Mouse (Mus musculus) kidney, adult 2 months (tissue): Measurements from ENCODE around the gene Pgm5. TPM values are rescaled to one million over a fixed set of nuclear protein-coding genes. Genes with fewer than 3 reads are reported as not detected.

Source experiments
- DNase-seq: peaks from one replicate; pipeline ENCODE4 v3.0.0; 2021
- H3K27ac ChIP-seq: fragments of 200-500 bp; 2 replicates; pipeline ENCODE4 v1.5.1; 2012; ENCODE audit warnings: low read depth, low read length, control low read depth, inconsistent platforms; ENCODE audit not compliant: insufficient read depth
- H3K27me3 ChIP-seq: fragments of 200-500 bp; replicated peaks from 2 replicates; pipeline ENCODE4 v1.6.1; 2012; ENCODE audit warnings: mild to moderate bottlenecking, moderate library complexity, low read length, inconsistent platforms; ENCODE audit not compliant: control insufficient read depth, insufficient read depth
- H3K36me3 ChIP-seq: fragments of 200-500 bp; 2 replicates; pipeline ENCODE4 v1.6.1; 2012; ENCODE audit warnings: mild to moderate bottlenecking, moderate library complexity, low read length, inconsistent platforms; ENCODE audit not compliant: control insufficient read depth, insufficient read depth
- H3K4me1 ChIP-seq: fragments of 200-500 bp; 2 replicates; pipeline ENCODE4 v1.6.1; 2011; ENCODE audit warnings: low read length; ENCODE audit not compliant: control insufficient read depth, insufficient read depth
- H3K4me3 ChIP-seq: fragments of 200-500 bp; 2 replicates; pipeline ENCODE4 v1.5.1; 2011; ENCODE audit warnings: mild to moderate bottlenecking, low read depth, low read length, control low read depth; ENCODE audit not compliant: insufficient read depth
- CTCF ChIP-seq: fragments of 200-500 bp; conservative IDR thresholded peaks from 2 replicates; pipeline ENCODE4 v1.5.1; 2011; ENCODE audit warnings: low read depth, mild to moderate bottlenecking, control low read depth, low read length, moderate library complexity, mixed read lengths; ENCODE audit not compliant: insufficient read depth, insufficient read length
- POLR2A ChIP-seq: fragments of 200-500 bp; IDR thresholded peaks from one replicate; pipeline ENCODE4 v1.6.1; 2011; ENCODE audit warnings: low read depth, low read length, control low read depth
- WGBS: fragments of 180-500 bp; shearing (Covaris S2); methylation state at CpG from one replicate; pipeline ENCODE4 v1.1.7; 2018; 5-methylcytosine and 5-hydroxymethylcytosine counted together
- polyA plus RNA-seq: library from polyadenylated mRNA; depleted of rRNA; stranded (reverse); fragments of >200 nt; gene quantifications from 2 replicates; pipeline ENCODE4 v1.2.3, GENCODE M21; 2012

The Pgm5 gene
- polyA plus RNA-seq, 1 experiment: 10.7 TPM

DNA sequence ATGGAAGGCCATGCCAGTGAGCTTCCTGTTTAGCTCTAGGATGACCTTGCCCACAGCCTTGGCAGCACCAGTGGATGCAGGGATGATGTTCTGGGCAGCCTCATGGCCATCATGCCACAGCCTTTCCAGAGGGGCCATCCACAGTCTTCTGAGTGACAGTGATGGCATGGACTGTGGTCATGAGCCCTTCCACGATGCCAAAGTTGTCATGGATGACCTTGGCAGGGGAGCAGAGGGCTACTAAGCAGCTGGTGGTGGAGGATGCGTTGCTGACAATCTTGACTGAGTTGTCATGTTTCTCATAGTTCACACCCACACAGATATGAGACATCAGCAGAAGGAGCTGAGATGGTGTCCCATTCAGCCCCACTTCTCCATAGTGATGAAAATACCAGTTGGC, 169.0 kb downstream of the Pgm5 start:
- no peak for TF ChIP-seq POLR2A
- TF ChIP-seq CTCF: no peak
- Histone ChIP-seq H3K27me3 (no peaks in the 10 kb centered on the region), H3K4me1 (peaks cover 4% of the 10 kb centered on the region; the same call in 1 of the 2 replicates), H3K27ac (no peak overlapping the region), H3K36me3 (no peaks in the 10 kb centered on the region), H3K4me3 (no peak overlapping the region)
- WGBS: 97% methylated on average over 2 of the region's 2 CpGs
- DNase-seq: no peak

DNA sequence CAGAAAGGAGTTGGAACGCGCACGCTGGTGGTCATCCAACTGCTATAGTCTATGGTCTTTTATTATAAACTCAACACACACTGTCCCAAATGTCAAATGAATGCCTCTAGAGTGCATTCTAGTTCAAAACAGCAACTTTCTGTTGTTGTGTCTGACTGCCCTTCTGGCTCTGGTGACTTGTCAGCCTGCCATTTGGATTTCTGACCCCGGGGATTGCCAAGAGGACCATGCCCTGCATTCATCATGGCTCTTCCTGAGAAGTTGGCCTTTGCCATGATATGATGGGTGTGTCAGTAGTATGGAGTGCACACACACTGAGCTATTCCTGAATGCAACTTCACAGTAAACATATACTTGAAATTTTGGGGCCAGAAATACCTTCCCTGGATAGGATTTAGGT, 172.1 kb downstream of the Pgm5 start:
- Histone ChIP-seq H3K4me1 (peaks cover 4% of the 10 kb centered on the region; the same call in 1 of the 2 replicates), H3K36me3 (no peaks in the 10 kb centered on the region), H3K27me3 (no peaks in the 10 kb centered on the region), H3K4me3 (no peak overlapping the region), H3K27ac (no peak overlapping the region)
- 82% methylated on average over 4 of the region's 4 CpGs for WGBS
- peak; percentile 79 for DNase-seq
- TF ChIP-seq POLR2A (no peak), CTCF (no peak)

DNA sequence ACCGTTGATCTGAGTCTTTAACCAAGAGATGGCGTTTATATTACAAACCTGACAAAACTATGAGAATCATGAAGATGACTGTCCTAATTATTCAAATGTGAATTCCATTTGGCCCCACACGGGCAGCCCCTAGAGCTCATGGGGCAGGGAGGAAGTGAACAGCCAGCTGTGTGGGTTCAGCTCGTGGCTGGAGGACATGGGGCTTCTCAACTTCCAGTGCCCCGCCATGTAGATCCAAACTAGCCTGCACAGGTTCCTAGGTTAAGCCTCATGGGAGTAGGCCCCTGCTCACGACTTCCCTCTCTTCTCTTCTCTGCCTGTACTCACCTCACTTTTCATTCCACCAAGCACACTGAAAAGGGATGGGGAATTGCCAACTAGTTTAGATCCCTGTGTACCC, 173.3 kb downstream of the Pgm5 start:
- DNase-seq: no peak
- TF ChIP-seq CTCF (no peak), POLR2A (no peak)
- 83% methylated on average over 6 of the region's 6 CpGs for WGBS
- Histone ChIP-seq H3K27ac (no peak overlapping the region), H3K4me1 (peaks cover 9% of the 10 kb centered on the region; the same call in 1 of the 2 replicates), H3K36me3 (no peaks in the 10 kb centered on the region), H3K4me3 (no peak overlapping the region), H3K27me3 (no peaks in the 10 kb centered on the region)

DNA sequence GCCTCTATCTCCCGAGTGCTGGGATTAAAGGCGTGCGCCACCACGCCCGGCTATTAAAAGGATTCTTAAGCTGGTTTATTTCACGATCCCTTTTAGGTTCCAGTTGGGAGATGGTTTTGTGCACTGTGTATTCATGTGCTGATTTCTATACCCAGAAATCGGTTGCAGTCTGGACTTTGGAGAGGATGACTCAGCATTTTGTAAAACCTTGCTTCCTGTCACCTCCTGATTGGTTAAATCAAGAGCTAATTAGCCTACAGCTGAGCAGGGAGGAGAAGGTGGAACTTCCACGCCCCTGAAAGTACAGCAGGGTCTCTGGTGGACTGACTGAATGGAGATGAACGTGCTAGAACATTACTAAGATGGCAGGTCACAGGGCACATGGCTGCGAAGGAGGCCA, 175.2 kb downstream of the Pgm5 start:
- Histone ChIP-seq H3K27ac (no peak overlapping the region), H3K4me3 (no peak overlapping the region), H3K4me1 (peaks cover 9% of the 10 kb centered on the region; the same call in 1 of the 2 replicates), H3K36me3 (no peaks in the 10 kb centered on the region), H3K27me3 (no peaks in the 10 kb centered on the region)
- TF ChIP-seq POLR2A: no peak
- no peak for TF ChIP-seq CTCF
- DNase-seq: no peak
- 88% methylated on average over 10 of the region's 10 CpGs for WGBS

DNA sequence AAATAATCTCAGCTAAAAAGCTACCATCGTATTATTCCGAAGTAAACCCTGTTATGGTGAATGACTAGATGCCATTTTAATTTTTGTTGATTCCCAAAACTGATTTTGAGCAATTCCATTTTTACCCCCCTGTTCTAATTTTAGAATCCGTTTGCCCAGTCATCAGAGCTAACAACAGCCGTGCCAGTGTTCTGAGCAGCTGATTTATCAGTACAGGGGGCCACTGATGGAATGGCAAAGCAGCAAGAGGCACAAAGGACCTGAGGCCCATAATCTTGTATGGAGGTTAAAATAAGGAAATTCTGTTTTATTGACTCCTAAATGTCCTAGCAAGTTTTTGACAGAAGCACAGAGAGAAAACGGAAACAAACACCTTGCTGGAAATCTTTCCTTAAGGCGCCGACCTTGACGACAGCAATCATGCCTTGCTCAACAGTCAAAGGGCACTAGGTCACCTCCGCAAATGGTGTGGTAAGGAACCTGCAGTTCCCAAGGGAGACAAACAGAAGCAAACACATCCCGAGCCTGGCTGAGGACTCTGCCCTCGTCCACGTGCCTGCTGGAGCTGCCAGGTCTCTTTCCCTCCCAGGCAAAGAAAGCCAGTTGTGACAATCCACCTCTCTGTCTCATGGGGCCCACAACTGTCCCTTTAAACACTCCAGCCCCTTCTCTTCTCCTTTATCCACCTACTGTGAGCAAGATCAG, 178.5 kb downstream of the Pgm5 start:
- H3K4me3 ChIP-seq: no peak overlapping the region
- H3K27me3 ChIP-seq: no peaks in the 10 kb centered on the region
- DNase-seq: peak; percentile 92
- TF ChIP-seq POLR2A: no peak
- no peak for TF ChIP-seq CTCF
- H3K27ac ChIP-seq: 0 out of 2 replicates have a peak overlapping the region, but pooled peaks have one; percentile 24
- no peaks in the 10 kb centered on the region; the same call in 1 of the 2 replicates for H3K36me3 ChIP-seq
- peaks cover 5% of the 10 kb centered on the region; the same call in 1 of the 2 replicates for H3K4me1 ChIP-seq
- 48% methylated on average over 12 of the region's 12 CpGs for WGBS

DNA sequence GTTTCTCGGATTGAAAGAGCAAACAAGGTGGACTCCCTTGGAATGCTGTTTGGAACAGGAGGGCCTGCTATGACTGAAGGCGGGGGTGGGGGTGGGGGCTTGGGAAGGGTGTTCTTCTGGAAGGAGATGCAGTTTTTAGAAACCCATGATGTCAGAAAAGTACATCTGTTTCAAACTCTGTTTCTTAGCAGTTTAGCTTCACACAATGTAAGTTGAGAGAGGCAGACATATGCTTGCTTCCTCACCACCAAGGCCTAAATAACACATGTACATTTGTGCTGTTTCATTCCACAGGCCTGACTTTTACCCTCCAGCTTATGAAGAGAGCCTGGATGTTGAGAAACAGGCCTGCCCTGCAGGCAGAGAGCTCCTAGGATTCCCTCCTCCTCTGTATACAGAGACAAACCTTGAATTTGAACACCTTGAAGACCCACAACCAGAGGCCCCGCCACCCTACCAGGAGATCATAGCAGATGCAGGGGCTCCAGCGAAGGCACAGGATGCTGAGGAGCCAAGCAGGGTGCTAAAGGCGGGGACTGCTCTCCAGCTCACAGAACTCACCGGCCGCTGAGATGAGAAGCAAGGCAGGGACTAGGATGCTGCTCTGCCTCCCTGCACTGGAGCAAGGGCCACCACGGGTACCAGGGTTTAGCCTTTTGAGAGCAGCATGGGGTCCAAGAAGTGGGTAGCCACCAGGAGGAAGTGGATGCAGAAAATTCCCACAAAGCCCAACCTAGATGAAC, 184.2 kb downstream of the Pgm5 start:
- WGBS: 78% methylated on average over 8 of the region's 8 CpGs
- no peaks in the 10 kb centered on the region for H3K27me3 ChIP-seq
- H3K4me3 ChIP-seq: no peak overlapping the region
- H3K36me3 ChIP-seq: peaks cover 3% of the 10 kb centered on the region; the same call in 1 of the 2 replicates
- no peak for DNase-seq
- no peak overlapping the region for H3K27ac ChIP-seq
- no peak for TF ChIP-seq CTCF
- TF ChIP-seq POLR2A: no peak
- H3K4me1 ChIP-seq: peaks cover 6% of the 10 kb centered on the region; the same call in 1 of the 2 replicates

DNA sequence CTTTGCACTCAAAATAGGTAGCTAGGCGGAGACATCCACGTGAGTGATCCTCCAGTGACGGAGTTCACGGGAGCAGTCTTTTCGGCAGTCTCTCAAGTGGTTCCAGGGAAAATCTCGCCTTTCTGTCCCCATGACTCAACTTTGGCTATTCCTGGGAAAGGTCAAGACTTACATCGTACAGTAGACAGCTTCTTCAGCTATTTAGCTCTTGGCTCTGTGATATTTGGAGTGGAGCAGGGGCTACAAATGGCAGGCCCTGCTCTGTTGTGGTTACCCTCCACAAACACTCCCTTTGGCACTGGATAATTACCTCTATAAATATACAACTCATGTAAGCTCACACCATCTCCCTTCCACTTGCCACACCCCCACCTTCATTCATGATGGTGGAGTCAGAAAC, 185.2 kb downstream of the Pgm5 start:
- TF ChIP-seq CTCF: no peak
- TF ChIP-seq POLR2A: no peak
- WGBS: 46% methylated on average over 7 of the region's 7 CpGs
- DNase-seq: no peak
- Histone ChIP-seq H3K4me3 (peak overlapping the region; percentile 21; the same call in 1 of the 2 replicates), H3K36me3 (peaks cover 3% of the 10 kb centered on the region; the same call in 1 of the 2 replicates), H3K4me1 (peaks cover 14% of the 10 kb centered on the region; the same call in 1 of the 2 replicates), H3K27ac (no peak overlapping the region), H3K27me3 (no peaks in the 10 kb centered on the region)
